Mouse (Mus musculus) forebrain, embryonic 16.5 days (tissue): ENCODE measurements around the gene Kcnn1. TPM values are rescaled to one million over a fixed set of nuclear protein-coding genes. Genes with fewer than 3 reads are reported as not detected.
"Not testable (repeated sequence)": the region's sequence is repeated elsewhere in the genome, so short reads cannot be mapped to it uniquely, and the experiment has no call there.

Experiments used
- ATAC-seq: fragments of 200-750 bp; cut with Nextera tagmentation; 2 replicates; pipeline ENCODE4 v1.8.0; 2017; ENCODE audit warnings: mild to moderate bottlenecking, moderate library complexity
- H3K27ac ChIP-seq: fragments of 300-500 bp; sonication (generic); 2 replicates; pipeline ENCODE4 v1.5.1; 2014; ENCODE audit warnings: low read length, control low read depth
- H3K27me3 ChIP-seq: fragments of 300-500 bp; sonication (generic); replicated peaks from 2 replicates; pipeline ENCODE4 v1.6.1; 2014; ENCODE audit warnings: low read length; ENCODE audit not compliant: control insufficient read depth, insufficient read depth
- H3K36me3 ChIP-seq: fragments of 300-500 bp; sonication (generic); 2 replicates; pipeline ENCODE4 v1.6.1; 2014; ENCODE audit not compliant: control insufficient read depth, insufficient read depth
- H3K4me1 ChIP-seq: fragments of 300-500 bp; sonication (generic); replicated peaks from 2 replicates; pipeline ENCODE4 v1.6.1; 2014; ENCODE audit warnings: low read length; ENCODE audit not compliant: control insufficient read depth, insufficient read depth
- H3K4me2 ChIP-seq: fragments of 300-500 bp; sonication (generic); 2 replicates; pipeline ENCODE4 v1.6.1; 2014; ENCODE audit warnings: mild to moderate bottlenecking, low read length, control low read depth
- H3K4me3 ChIP-seq: fragments of 300-500 bp; sonication (generic); replicated peaks from 2 replicates; pipeline ENCODE4 v1.5.1; 2014; ENCODE audit warnings: mild to moderate bottlenecking, low read length, control low read depth
- H3K9ac ChIP-seq: fragments of 300-500 bp; sonication (generic); replicated peaks from 2 replicates; pipeline ENCODE4 v1.6.1; 2014; ENCODE audit warnings: low read depth, low read length, control low read depth
- H3K9me3 ChIP-seq: fragments of 300-500 bp; sonication (generic); 2 replicates; pipeline ENCODE4 v1.6.1; 2016; ENCODE audit warnings: low read length; ENCODE audit not compliant: control insufficient read depth
- WGBS: fragments of 180-500 bp; shearing (Covaris S2); extraction: QIAGEN DNeasy Blood & Tissue Kit; methylation state at CpG from one replicate; pipeline ENCODE4 v1.1.7; 2014; 5-methylcytosine and 5-hydroxymethylcytosine counted together
- polyA plus RNA-seq: library from polyadenylated mRNA; unstranded; fragments of >200 nt; fragmentation: Nextera tagmentation; extraction: Ambion mirVana; gene quantifications from 2 replicates; pipeline ENCODE4 v1.2.1, GENCODE M21; 2015

Kcnn1 gene
- polyA plus RNA-seq, 1 experiment from 2014 or later, result 13.4 TPM

DNA sequence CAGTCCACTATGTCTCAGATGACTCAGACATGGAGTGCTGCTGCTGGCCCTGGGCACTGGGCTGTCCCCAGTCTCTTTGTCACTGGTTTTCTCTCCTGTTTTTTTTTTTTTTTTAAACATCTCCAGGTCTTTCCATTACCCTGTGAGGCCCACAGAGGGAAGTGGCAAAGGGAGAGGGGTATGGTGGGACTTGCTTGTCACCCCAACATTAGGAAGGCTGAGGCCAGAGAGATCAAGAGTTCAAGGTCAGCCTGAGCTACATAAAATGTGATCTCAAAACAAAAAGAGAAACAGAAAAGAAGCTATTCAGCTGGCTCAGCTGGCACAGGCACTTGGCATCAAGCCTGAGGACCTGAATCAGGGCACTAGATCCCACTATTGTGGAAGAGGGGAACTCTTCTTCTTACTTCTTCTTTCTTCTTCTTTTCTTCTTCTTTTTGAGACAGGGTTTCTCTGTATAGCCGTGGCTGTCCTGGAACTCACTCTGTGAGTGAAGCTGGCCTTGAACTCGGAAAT is 37.9 kb upstream of the Kcnn1 start:
- Histone ChIP-seq H3K9me3 (no peaks in the 10 kb centered on the region), H3K27ac (no peak overlapping the region), H3K9ac (no peak overlapping the region), H3K36me3 (no peaks in the 10 kb centered on the region), H3K4me1 (peaks cover 21% of the 10 kb centered on the region), H3K27me3 (peaks cover 12% of the 10 kb centered on the region), H3K4me3 (no peak overlapping the region), H3K4me2 (no peak overlapping the region)
- 84% methylated on average over 2 of the region's 2 CpGs for WGBS
- ATAC-seq, result no peak

GRCm38 (mm10) chr8:70899226-70899625 is 36.2 kb upstream of the Kcnn1 start:
- Histone ChIP-seq H3K9me3 (no peaks in the 10 kb centered on the region), H3K4me1 (peaks cover 18% of the 10 kb centered on the region), H3K4me2 (no peak overlapping the region), H3K9ac (no peak overlapping the region), H3K27me3 (peaks cover 7% of the 10 kb centered on the region), H3K36me3 (peaks cover 15% of the 10 kb centered on the region), H3K27ac (no peak overlapping the region), H3K4me3 (no peak overlapping the region)
- ATAC-seq, result no peak
- 83% methylated on average over 2 of the region's 2 CpGs for WGBS

GRCm38 (mm10) chr8:70898661-70899198 is 35.7 kb upstream of the Kcnn1 start:
- H3K9me3 ChIP-seq, result no peaks in the 10 kb centered on the region
- peaks cover 19% of the 10 kb centered on the region for H3K36me3 ChIP-seq
- peaks cover 18% of the 10 kb centered on the region for H3K4me1 ChIP-seq
- WGBS, result 69% methylated on average over 2 of the region's 2 CpGs
- peaks cover 2% of the 10 kb centered on the region for H3K27me3 ChIP-seq
- H3K4me3 ChIP-seq, result no peak overlapping the region
- H3K4me2 ChIP-seq, result no peak overlapping the region; the same call in 1 of the 2 replicates
- peak overlapping the region; percentile 38; the same call in 1 of the 2 replicates for H3K9ac ChIP-seq
- ATAC-seq, result no peak
- H3K27ac ChIP-seq, result no peak overlapping the region

DNA sequence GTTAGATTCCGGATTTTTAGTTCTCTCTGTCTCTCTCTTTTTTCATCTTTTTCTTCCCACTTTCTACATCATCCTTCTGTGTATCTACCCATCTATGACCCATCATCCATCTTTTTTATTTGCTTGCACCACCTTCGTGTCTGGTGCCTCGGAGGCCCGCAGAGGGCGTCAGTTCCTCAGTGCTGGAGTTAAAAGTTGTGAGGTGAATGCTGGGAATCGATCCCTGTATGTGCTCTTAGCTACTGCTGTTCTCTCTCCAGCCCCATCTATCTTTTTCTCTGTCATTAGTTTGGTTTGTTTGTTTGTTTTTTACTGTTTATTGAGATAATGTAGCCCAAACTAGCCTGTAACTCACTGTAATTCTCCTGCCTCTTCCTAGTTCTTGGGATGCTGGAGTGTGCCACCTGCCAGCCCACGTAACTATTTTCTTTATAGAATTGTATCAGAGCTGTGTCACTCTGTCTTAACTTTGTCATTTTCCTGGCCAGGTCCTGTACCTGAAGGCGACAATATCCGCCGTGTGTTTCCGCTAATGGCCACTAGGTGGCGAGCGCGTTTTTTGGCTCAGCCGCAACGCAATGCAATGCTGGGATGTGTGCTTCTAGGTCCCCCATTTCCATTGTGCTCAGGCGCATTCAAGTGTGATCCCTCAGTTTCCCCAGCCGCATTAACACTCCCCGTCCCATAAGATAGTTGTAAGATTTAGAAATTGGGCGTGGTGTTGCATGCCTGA is 34.8 kb upstream of the Kcnn1 start:
- H3K36me3 ChIP-seq, result peaks cover 19% of the 10 kb centered on the region
- WGBS, result under 1% methylated on average over 20 of the region's 20 CpGs
- H3K27me3 ChIP-seq, result peaks cover 7% of the 10 kb centered on the region
- peak; percentile 44 for ATAC-seq
- H3K4me1 ChIP-seq, result peaks cover 19% of the 10 kb centered on the region
- peak overlapping the region; percentile 58 for H3K4me3 ChIP-seq
- peak overlapping the region; percentile 72 for H3K9ac ChIP-seq
- H3K4me2 ChIP-seq, result peak overlapping the region; percentile 92
- no peaks in the 10 kb centered on the region for H3K9me3 ChIP-seq
- peak overlapping the region; percentile 76 for H3K27ac ChIP-seq

GRCm38 (mm10) chr8:70897021-70897680 is 34.1 kb upstream of the Kcnn1 start, which contains the start of gene Rpl18a:
Gene Rpl18a (minus strand): TSS chr8:70897412.
- H3K4me1 ChIP-seq, result peaks cover 26% of the 10 kb centered on the region
- H3K4me3 ChIP-seq, result peak within 1 kb of the TSS; percentile 58
- peak within 1 kb of the TSS; percentile 72 for H3K9ac ChIP-seq
- WGBS, result under 1% methylated on average over 60 of the region's 60 CpGs
- H3K4me2 ChIP-seq, result peak within 1 kb of the TSS; percentile 92
- H3K27me3 ChIP-seq, result peaks cover 13% of the 10 kb centered on the region
- ATAC-seq, result peak; percentile 99
- H3K36me3 ChIP-seq, result peaks cover 19% of the 10 kb centered on the region
- peak within 1 kb of the TSS; percentile 76 for H3K27ac ChIP-seq
- H3K9me3 ChIP-seq, result no peaks in the 10 kb centered on the region

GRCm38 (mm10) chr8:70896316-70897020 is 33.4 kb upstream of the Kcnn1 start:
- Histone ChIP-seq H3K27ac (no peak overlapping the region), H3K9me3 (no peaks in the 10 kb centered on the region), H3K4me3 (peak overlapping the region; percentile 58), H3K4me1 (peaks cover 26% of the 10 kb centered on the region), H3K36me3 (peaks cover 19% of the 10 kb centered on the region), H3K27me3 (peaks cover 20% of the 10 kb centered on the region), H3K4me2 (peak overlapping the region; percentile 88), H3K9ac (peak overlapping the region; percentile 72)
- ATAC-seq, result no peak
- 4% methylated on average over 25 of the region's 25 CpGs for WGBS

DNA sequence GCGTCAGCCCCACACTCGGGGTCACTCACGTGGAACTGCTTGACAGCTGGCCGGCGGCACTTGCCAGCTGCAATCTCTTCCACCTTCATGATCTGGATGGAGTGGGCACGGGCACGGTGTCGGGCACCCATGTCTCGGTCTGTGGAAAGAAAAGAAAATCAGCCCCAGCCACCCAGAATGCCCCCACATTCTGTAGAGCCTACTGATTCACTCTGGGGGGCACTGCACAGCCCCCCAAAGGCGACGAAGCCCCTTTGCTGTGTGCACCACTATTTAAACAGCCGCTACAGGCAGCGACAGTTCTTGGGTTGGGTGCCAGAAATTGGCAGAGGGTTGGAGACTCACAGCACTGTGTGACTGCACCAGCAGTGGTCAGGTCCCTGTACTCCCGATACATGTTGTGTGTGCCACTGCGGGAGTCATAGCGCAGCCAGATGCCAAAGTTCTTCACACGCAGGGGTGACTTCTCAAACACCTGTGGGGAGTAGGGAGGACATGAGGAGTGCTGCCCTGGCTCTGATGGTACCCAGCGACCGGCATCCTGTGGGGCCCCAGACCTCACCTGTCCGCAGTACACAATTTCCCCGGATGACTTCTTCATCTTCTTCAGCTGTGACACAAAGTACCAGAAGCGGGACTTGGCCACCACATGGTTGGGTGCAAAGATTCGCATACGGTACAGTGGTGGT is 32.7 kb upstream of the Kcnn1 start:
- Histone ChIP-seq H3K4me3 (peak overlapping the region; percentile 58), H3K27me3 (peaks cover 28% of the 10 kb centered on the region), H3K36me3 (peaks cover 19% of the 10 kb centered on the region), H3K9ac (peak overlapping the region; percentile 72; the same call in 1 of the 2 replicates), H3K4me2 (peak overlapping the region; percentile 88), H3K4me1 (peaks cover 26% of the 10 kb centered on the region)
- ATAC-seq, H3K27ac ChIP-seq, H3K9me3 ChIP-seq: not testable (repeated sequence)
- WGBS, result 83% methylated on average over 21 of the region's 24 CpGs

- Histone ChIP-seq H3K4me1 (peaks cover 26% of the 10 kb centered on the region), H3K4me3 (no peak overlapping the region), H3K4me2 (no peak overlapping the region), H3K27me3 (peaks cover 30% of the 10 kb centered on the region), H3K27ac (no peak overlapping the region), H3K9ac (no peak overlapping the region), H3K36me3 (peaks cover 19% of the 10 kb centered on the region), H3K9me3 (no peaks in the 10 kb centered on the region)
- 90% methylated on average over 8 of the region's 8 CpGs for WGBS
- no peak for ATAC-seq
These were observed 31.9 kb upstream of the Kcnn1 start for GRCm38 (mm10) chr8:70894771-70895545.
